Mouse (Mus musculus) kidney, embryonic 16.5 days (tissue): ENCODE data around the gene Smpdl3b. TPM values are rescaled to one million over a fixed set of nuclear protein-coding genes. Genes with fewer than 3 reads are reported as not detected.
"Not testable (repeated sequence)": the region's sequence is repeated elsewhere in the genome, so short reads cannot be mapped to it uniquely, and the experiment has no call there.

Experiments
- ATAC-seq: fragments of 200-750 bp; cut with Nextera tagmentation; 2 replicates; pipeline ENCODE4 v1.8.0; 2017; ENCODE audit warnings: moderate TSS enrichment; ENCODE audit not compliant: low FRiP score, low TSS enrichment
- H3K27ac ChIP-seq: fragments of 300-500 bp; sonication (generic); 2 replicates; pipeline ENCODE4 v1.5.1; 2014; ENCODE audit warnings: low read length
- H3K27me3 ChIP-seq: fragments of 300-500 bp; sonication (generic); 2 replicates; pipeline ENCODE4 v1.6.1; 2014; ENCODE audit warnings: low read length, control low read depth, mixed read lengths; ENCODE audit not compliant: insufficient read depth
- H3K36me3 ChIP-seq: fragments of 300-500 bp; sonication (generic); 2 replicates; pipeline ENCODE4 v1.6.1; 2014; ENCODE audit warnings: low read length, control low read depth, mixed read lengths; ENCODE audit not compliant: insufficient read depth
- H3K4me1 ChIP-seq: fragments of 300-500 bp; sonication (generic); 2 replicates; pipeline ENCODE4 v1.6.1; 2014; ENCODE audit warnings: low read length, control low read depth, mixed read lengths; ENCODE audit not compliant: insufficient read depth
- H3K4me2 ChIP-seq: fragments of 300-500 bp; sonication (generic); replicated peaks from 2 replicates; pipeline ENCODE4 v1.6.1; 2014; ENCODE audit warnings: low read depth, low read length
- H3K4me3 ChIP-seq: fragments of 300-500 bp; sonication (generic); 2 replicates; pipeline ENCODE4 v1.5.1; 2014; ENCODE audit warnings: mild to moderate bottlenecking, low read length
- H3K9ac ChIP-seq: fragments of 300-500 bp; sonication (generic); replicated peaks from 2 replicates; pipeline ENCODE4 v1.6.1; 2014; ENCODE audit warnings: low read length
- H3K9me3 ChIP-seq: fragments of 300-500 bp; sonication (generic); 2 replicates; pipeline ENCODE4 v1.6.1; 2016; ENCODE audit warnings: low read length, control low read depth
- WGBS: fragments of 180-500 bp; shearing (Covaris S2); extraction: QIAGEN DNeasy Blood & Tissue Kit; methylation state at CpG from one replicate; pipeline ENCODE4 v1.1.7; 2014; 5-methylcytosine and 5-hydroxymethylcytosine counted together
- polyA plus RNA-seq: library from polyadenylated mRNA; unstranded; fragments of >200 nt; fragmentation: Nextera tagmentation; extraction: Ambion mirVana; gene quantifications from 2 replicates; pipeline ENCODE4 v1.2.1, GENCODE M21; 2015

The Smpdl3b gene
- polyA plus RNA-seq, 1 experiment from 2014 or later, result 11.6 TPM

GRCm38 (mm10) chr4:132785228-132785627 is 28.2 kb upstream of the Smpdl3b start:
- ATAC-seq, result no peak
- Histone ChIP-seq H3K4me2 (no peak overlapping the region), H3K9ac (no peak overlapping the region), H3K27ac (no peak overlapping the region), H3K4me1 (no peaks in the 10 kb centered on the region), H3K4me3 (no peak overlapping the region), H3K36me3 (no peaks in the 10 kb centered on the region), H3K9me3 (no peaks in the 10 kb centered on the region), H3K27me3 (no peaks in the 10 kb centered on the region)
- WGBS, result 72% methylated on average over 13 of the region's 13 CpGs

GRCm38 (mm10) chr4:132783732-132784131 is 26.7 kb upstream of the Smpdl3b start:
- no peaks in the 10 kb centered on the region for H3K9me3 ChIP-seq
- H3K4me1 ChIP-seq, result no peaks in the 10 kb centered on the region
- no peak overlapping the region for H3K4me2 ChIP-seq
- H3K36me3 ChIP-seq, result peaks cover 10% of the 10 kb centered on the region
- H3K9ac ChIP-seq, result no peak overlapping the region
- 77% methylated on average over 2 of the region's 2 CpGs for WGBS
- H3K4me3 ChIP-seq, result no peak overlapping the region
- H3K27me3 ChIP-seq, result no peaks in the 10 kb centered on the region
- no peak overlapping the region for H3K27ac ChIP-seq
- no peak for ATAC-seq

- Histone ChIP-seq H3K9ac (no peak overlapping the region), H3K27me3 (no peaks in the 10 kb centered on the region), H3K4me1 (no peaks in the 10 kb centered on the region), H3K36me3 (peaks cover 43% of the 10 kb centered on the region), H3K4me2 (no peak overlapping the region), H3K4me3 (no peak overlapping the region), H3K27ac (no peak overlapping the region), H3K9me3 (no peaks in the 10 kb centered on the region)
- no peak for ATAC-seq
- WGBS, result 95% methylated on average over 4 of the region's 4 CpGs
Observed at GRCm38 (mm10) chr4:132780288-132780687, 23.2 kb upstream of the Smpdl3b start.

DNA sequence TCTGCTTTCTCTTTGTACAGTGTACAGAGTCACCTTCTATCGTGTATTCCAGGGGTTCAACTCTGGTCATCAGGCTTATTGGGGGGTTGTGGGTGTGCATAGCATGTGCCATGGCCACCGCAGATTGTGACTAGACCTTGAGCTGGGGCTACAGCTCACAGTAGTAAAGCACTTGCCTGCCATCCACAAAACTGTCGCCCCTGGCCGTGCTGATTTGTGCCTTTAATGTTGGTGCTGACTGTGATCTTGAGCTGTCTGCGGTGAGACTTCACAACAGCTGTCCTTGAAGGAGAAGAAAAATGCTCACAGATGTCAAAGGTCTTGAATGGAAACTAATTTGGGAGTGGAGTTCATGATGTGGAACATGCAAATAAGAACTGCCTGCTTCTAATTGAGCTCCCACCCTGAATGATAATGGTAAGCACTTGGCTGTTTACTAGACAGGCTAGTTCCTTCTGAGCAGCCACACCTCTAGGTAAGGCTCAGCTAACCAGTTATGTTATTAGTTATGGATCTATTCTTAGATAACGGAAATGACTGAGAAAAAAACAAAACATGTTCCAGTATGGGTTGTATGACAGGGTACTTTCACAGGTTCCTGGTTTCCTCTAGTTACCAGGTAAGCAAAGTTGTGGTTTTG is 21.6 kb upstream of the Smpdl3b start:
- ATAC-seq, result no peak
- WGBS, result 81% methylated on average over 6 of the region's 6 CpGs
- peaks cover 57% of the 10 kb centered on the region for H3K36me3 ChIP-seq

GRCm38 (mm10) chr4:132776764-132777163 is 19.7 kb upstream of the Smpdl3b start:
- WGBS, result 86% methylated on average over 5 of the region's 5 CpGs
- peaks cover 75% of the 10 kb centered on the region for H3K36me3 ChIP-seq
- H3K9me3 ChIP-seq, result no peaks in the 10 kb centered on the region
- no peak for ATAC-seq
- H3K27ac ChIP-seq, result no peak overlapping the region
- no peak overlapping the region for H3K4me2 ChIP-seq
- H3K9ac ChIP-seq, result no peak overlapping the region
- H3K4me1 ChIP-seq, result no peaks in the 10 kb centered on the region
- H3K4me3 ChIP-seq, result no peak overlapping the region
- no peaks in the 10 kb centered on the region for H3K27me3 ChIP-seq

More for the DNA sequence above, 21.6 kb upstream of the Smpdl3b start:
- no peak overlapping the region for H3K27ac ChIP-seq
- no peaks in the 10 kb centered on the region for H3K27me3 ChIP-seq
- H3K9me3 ChIP-seq, result no peaks in the 10 kb centered on the region
- H3K4me3 ChIP-seq, result no peak overlapping the region
- H3K4me2 ChIP-seq, result no peak overlapping the region
- H3K4me1 ChIP-seq, result no peaks in the 10 kb centered on the region
- H3K9ac ChIP-seq, result no peak overlapping the region

DNA sequence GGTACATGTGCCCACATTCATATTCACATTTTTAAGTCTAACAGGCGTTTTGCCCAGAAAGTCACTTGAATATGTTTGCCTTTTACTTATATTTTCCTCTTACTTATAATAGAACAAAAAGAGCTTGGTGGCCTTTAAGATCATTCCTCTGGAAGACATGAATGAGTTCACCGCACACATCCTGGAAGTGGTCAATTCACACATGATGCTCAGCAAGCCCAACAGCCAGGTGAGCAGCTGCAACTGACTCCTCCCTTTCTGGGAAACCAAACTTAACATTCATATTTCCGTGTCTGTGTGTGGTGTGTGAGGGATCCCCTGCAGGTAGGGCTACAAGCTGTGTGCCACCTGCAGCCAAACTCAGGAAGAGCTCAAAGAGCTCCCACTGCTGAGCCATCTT is 17.9 kb upstream of the Smpdl3b start:
- Histone ChIP-seq H3K27me3 (no peaks in the 10 kb centered on the region), H3K9ac (no peak overlapping the region), H3K4me2 (no peak overlapping the region), H3K36me3 (peaks cover 85% of the 10 kb centered on the region), H3K27ac (no peak overlapping the region), H3K4me3 (no peak overlapping the region), H3K9me3 (no peaks in the 10 kb centered on the region), H3K4me1 (no peaks in the 10 kb centered on the region)
- WGBS, result 92% methylated on average over 3 of the region's 3 CpGs
- ATAC-seq, result no peak

DNA sequence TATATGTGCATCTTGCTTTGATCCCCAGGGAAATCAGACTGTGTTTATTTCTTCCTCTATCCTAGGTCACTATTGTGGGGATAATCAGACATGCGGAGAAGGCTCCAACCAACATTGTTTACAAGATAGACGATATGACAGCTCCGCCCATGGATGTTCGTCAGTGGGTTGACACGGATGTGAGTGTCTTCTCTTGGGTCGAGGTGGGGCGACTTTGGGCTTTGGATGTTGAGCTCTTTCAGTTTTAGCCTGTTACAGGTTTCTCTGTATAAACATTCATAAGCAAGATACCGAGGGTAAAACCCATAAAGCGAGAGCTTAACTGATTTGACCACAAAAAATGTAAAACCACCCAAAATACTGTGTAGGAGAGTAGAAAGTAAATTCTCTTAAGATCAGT is 14.7 kb upstream of the Smpdl3b start:
- no peaks in the 10 kb centered on the region for H3K9me3 ChIP-seq
- WGBS, result 92% methylated on average over 9 of the region's 9 CpGs
- peaks cover 56% of the 10 kb centered on the region for H3K36me3 ChIP-seq

GRCm38 (mm10) chr4:132767914-132768876 is 11.1 kb upstream of the Smpdl3b start, which contains the start of gene Rpa2:
Gene Rpa2 (plus strand): TSS chr4:132768332.
- Histone ChIP-seq H3K9me3 (no peaks in the 10 kb centered on the region), H3K4me2 (peak within 1 kb of the TSS; percentile 73), H3K27me3 (no peaks in the 10 kb centered on the region), H3K36me3 (peaks cover 23% of the 10 kb centered on the region), H3K9ac (peak within 1 kb of the TSS; percentile 82), H3K27ac (peak within 1 kb of the TSS; percentile 82), H3K4me3 (peak within 1 kb of the TSS; percentile 88), H3K4me1 (peaks cover 10% of the 10 kb centered on the region)
- peak; percentile 96 for ATAC-seq
- WGBS, result under 1% methylated on average over 66 of the region's 71 CpGs

More for the DNA sequence above, 14.7 kb upstream of the Smpdl3b start:
- Histone ChIP-seq H3K27me3 (no peaks in the 10 kb centered on the region), H3K4me2 (no peak overlapping the region), H3K4me3 (no peak overlapping the region), H3K9ac (no peak overlapping the region), H3K4me1 (peaks cover 10% of the 10 kb centered on the region), H3K27ac (no peak overlapping the region)
- no peak for ATAC-seq

DNA sequence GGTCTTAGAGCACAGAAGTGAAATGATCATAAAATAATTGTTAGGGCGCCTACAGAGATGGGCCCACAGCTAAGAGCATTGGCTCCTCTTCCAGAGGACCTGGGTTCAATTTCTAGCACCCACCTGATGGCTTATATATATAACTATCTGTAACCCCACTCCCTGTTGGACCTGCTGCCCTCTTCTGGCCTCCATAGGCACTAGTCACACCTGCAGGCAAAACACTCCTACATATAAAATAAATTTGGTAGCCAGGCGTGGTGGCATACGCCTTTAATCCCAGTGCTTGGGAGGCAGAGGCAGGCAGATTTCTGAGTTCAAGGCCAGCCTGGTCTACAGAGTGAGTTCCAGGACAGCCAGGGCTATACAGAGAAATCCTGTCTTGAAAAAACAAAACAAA is 6.1 kb upstream of the Smpdl3b start:
- not testable (repeated sequence) for H3K4me2 ChIP-seq, H3K9me3 ChIP-seq, H3K9ac ChIP-seq, H3K27ac ChIP-seq, ATAC-seq, H3K4me3 ChIP-seq, H3K4me1 ChIP-seq, H3K27me3 ChIP-seq, H3K36me3 ChIP-seq
- WGBS, result 93% methylated on average over 3 of the region's 3 CpGs

GRCm38 (mm10) chr4:132762602-132763001 is 5.5 kb upstream of the Smpdl3b start:
- H3K4me2 ChIP-seq, result no peak overlapping the region
- no peaks in the 10 kb centered on the region for H3K9me3 ChIP-seq
- H3K36me3 ChIP-seq, result no peaks in the 10 kb centered on the region

More at GRCm38 (mm10) chr4:132762602-132763001, 5.5 kb upstream of the Smpdl3b start:
- WGBS, result 59% methylated on average over 6 of the region's 6 CpGs
- H3K4me3 ChIP-seq, result no peak overlapping the region
- ATAC-seq, result no peak
- peaks cover under 1% of the 10 kb centered on the region; the same call in 1 of the 2 replicates for H3K4me1 ChIP-seq
- no peak overlapping the region for H3K9ac ChIP-seq
- H3K27ac ChIP-seq, result no peak overlapping the region
- H3K27me3 ChIP-seq, result peaks cover under 1% of the 10 kb centered on the region; the same call in 1 of the 2 replicates
